Mouse (Mus musculus) embryonic fibroblast, embryonic 13.5 days (primary cell): ENCODE data around the gene Gm10277.

Experiments used
- CTCF ChIP-seq: IDR thresholded peaks from 2 replicates; pipeline ENCODE4 v1.5.1; 2011; ENCODE audit warnings: mild to moderate bottlenecking, control low read depth, low read length, moderate library complexity, borderline replicate concordance; ENCODE audit not compliant: insufficient read depth
- POLR2A ChIP-seq: IDR thresholded peaks from 2 replicates; pipeline ENCODE4 v1.6.1; 2011; ENCODE audit warnings: low read depth, mild to moderate bottlenecking, control low read depth, low read length, moderate library complexity

DNA sequence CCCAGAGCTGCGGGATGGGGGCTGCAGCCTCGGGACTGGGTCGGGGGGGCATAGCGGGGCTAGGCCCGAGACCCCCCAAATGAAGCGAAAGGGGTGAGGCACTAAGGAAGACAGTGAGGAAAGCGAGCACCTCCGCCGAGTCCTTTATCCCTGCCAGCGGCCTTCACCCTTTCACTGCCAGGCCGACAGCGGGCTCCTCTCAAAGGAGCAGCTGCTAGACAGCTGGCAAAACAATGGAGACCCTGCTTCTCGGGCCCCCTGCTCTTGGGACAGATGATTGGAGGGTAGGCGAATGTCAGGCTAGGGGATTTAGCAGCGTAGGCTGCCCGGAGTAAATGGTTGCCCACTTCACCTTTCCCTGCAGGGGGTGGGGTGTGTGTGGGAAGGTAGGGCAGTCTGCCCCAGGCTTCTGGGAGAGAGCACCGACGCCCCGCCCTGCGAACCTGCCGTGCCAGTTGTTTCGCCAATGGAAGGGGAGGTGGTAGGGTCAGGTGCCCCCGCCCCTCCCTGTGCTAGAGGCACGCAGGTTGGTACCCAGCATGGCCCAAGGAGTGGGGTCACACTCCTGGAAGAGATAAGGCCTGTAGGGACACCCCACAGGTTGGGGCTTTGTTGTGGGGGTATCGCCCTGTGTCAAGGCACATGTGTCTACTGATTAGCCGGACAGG, 23.7 kb downstream of the Gm10277 start:
- TF ChIP-seq CTCF (no peak), POLR2A (no peak)
